In genomic region chr3:144412538-144413272, GRCm38 (mm10) we compare ENCODE assay signal across 8 mouse cellular contexts.
A peak's percentile ranks its signal among the peaks of the same experiment; 100 is the strongest.
DNase-seq lines count a peak whose midpoint lies in the region; ATAC-seq lines count a peak whose summit lies in the region.

No protein-coding gene starts in this region.

- DNase-seq in retina, postnatal 1 day: peak; percentile 63
- DNase-seq in retina, embryonic 14.5 days (ENCODE audit: low spot score): no peak
- no peak for DNase-seq in urinary bladder, postnatal 4 days (ENCODE audit: low spot score in 2 of 2)
- DNase-seq in adrenal gland, postnatal 14 days: no peak
- DNase-seq in layer of hippocampus, adult 11-12 months (ENCODE audit: low spot score): no peak

- H3K4me1 ChIP-seq in midbrain, embryonic 13.5 days (replicated peaks): peaks cover 30% of the 10 kb centered on the region

- no peak overlapping the region for H3K9ac ChIP-seq in midbrain, embryonic 13.5 days (replicated peaks)

- no peak overlapping the region for H3K4me3 ChIP-seq in midbrain, embryonic 13.5 days (replicated peaks)

- H3K9me3 ChIP-seq in midbrain, embryonic 13.5 days: no peaks in the 10 kb centered on the region

- no peaks in the 10 kb centered on the region for H3K36me3 ChIP-seq in midbrain, embryonic 13.5 days

- ATAC-seq in granulocyte monocyte progenitor cell, adult 5-6 weeks (replicated peaks; ENCODE audit: poor library complexity, severe bottlenecking): peak; percentile 19
- ATAC-seq in midbrain, embryonic 13.5 days: peak; percentile 86
- no peak for ATAC-seq in erythroblast, adult 5-6 weeks (replicated peaks; ENCODE audit: low FRiP score, poor library complexity, severe bottlenecking)

- no peaks in the 10 kb centered on the region for H3K27me3 ChIP-seq in midbrain, embryonic 13.5 days

- peak overlapping the region; percentile 41 for H3K4me2 ChIP-seq in midbrain, embryonic 13.5 days (replicated peaks)

- no peak overlapping the region for H3K27ac ChIP-seq in midbrain, embryonic 13.5 days

- 0% methylated on average over 10 of the region's 10 CpGs for WGBS in midbrain, embryonic 13.5 days
